In the genomic region with DNA sequence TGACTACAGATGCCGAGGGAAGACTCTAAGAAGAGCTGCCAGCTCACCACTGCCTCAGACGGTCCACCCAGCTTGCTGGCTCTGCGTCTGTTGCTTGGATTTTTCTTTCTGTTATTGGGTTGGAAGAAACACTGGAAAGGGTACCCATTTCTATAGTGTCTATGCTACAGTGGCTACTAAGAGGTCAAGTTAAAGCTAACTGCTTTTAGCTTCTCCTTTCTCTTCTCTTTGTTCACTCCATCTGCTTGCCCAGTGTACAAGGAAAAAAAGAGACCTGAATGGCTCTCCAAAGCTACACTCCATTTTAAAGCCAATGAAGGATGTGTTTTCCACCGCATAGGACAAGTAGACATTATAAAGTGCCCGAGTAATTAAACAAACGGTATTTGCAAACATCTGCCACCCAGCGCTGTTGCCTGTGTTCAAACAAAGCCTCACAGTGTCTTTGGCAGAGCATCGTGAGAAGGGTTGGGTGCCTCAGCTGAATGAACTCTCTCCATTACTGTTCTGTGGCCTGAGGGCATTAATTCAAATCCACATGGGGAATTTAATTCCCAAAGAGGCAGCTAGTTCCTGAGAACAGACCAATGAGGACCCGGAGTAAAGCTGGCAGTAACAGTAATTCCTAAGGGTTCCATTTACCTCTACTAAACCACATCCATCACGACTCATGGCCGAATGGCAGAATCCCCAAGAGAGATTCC, we compare ENCODE assay signal across 14 mouse cellular contexts.
A peak's percentile ranks its signal among the peaks of the same experiment; 100 is the strongest.
DNase-seq lines count a peak whose midpoint lies in the region; ATAC-seq lines count a peak whose summit lies in the region.
"Had no signal": no experiment of that assay in that cellular context is flagged by ENCODE, and none has a peak within 500 bp of the region (broad histone marks: within the 10 kb centered on the region; RNA-seq: fewer than 3 reads in every experiment).

No protein-coding gene starts in this region.

- no peak overlapping the region for H3K4me2 ChIP-seq in midbrain, embryonic 13.5 days (replicated peaks)
- no peak overlapping the region for H3K4me2 ChIP-seq in midbrain, embryonic 15.5 days
- no peak overlapping the region for H3K4me2 ChIP-seq in embryonic facial prominence, embryonic 14.5 days (ENCODE audit: low read depth, low read length)
- no peak overlapping the region for H3K4me2 ChIP-seq in hindbrain, embryonic 15.5 days
- H3K4me2 ChIP-seq in neural tube, embryonic 15.5 days: no peak overlapping the region
- H3K4me2 ChIP-seq in heart, embryonic 12.5 days: no peak overlapping the region
- H3K4me2 ChIP-seq: liver, embryonic 11.5 days had no signal

- H3K9ac ChIP-seq in midbrain, embryonic 13.5 days (replicated peaks): no peak overlapping the region
- no peak overlapping the region for H3K9ac ChIP-seq in midbrain, embryonic 15.5 days
- H3K9ac ChIP-seq in embryonic facial prominence, embryonic 14.5 days (ENCODE audit: low read depth, low read length): no peak overlapping the region
- H3K9ac ChIP-seq in hindbrain, embryonic 15.5 days: no peak overlapping the region
- no peak overlapping the region for H3K9ac ChIP-seq in neural tube, embryonic 15.5 days (replicated peaks)
- H3K9ac ChIP-seq in heart, embryonic 12.5 days: no peak overlapping the region

- H3K36me3 ChIP-seq in midbrain, embryonic 13.5 days: no peaks in the 10 kb centered on the region
- no peaks in the 10 kb centered on the region for H3K36me3 ChIP-seq in midbrain, embryonic 15.5 days (replicated peaks)
- H3K36me3 ChIP-seq in embryonic facial prominence, embryonic 14.5 days (ENCODE audit: control insufficient read depth, insufficient read depth, low read length): no peaks in the 10 kb centered on the region
- H3K36me3 ChIP-seq in hindbrain, embryonic 15.5 days: no peaks in the 10 kb centered on the region
- H3K36me3 ChIP-seq in neural tube, embryonic 15.5 days: no peaks in the 10 kb centered on the region
- H3K36me3 ChIP-seq in heart, embryonic 12.5 days: no peaks in the 10 kb centered on the region

- WGBS in midbrain, embryonic 13.5 days: 72% methylated on average over 11 of the region's 11 CpGs
- WGBS in midbrain, embryonic 15.5 days: 65% methylated on average over 11 of the region's 11 CpGs
- WGBS in embryonic facial prominence, embryonic 14.5 days: 64% methylated on average over 11 of the region's 11 CpGs
- 45% methylated on average over 11 of the region's 11 CpGs for WGBS in hindbrain, embryonic 15.5 days
- 29% methylated on average over 11 of the region's 11 CpGs for WGBS in neural tube, embryonic 15.5 days
- 84% methylated on average over 11 of the region's 11 CpGs for WGBS in heart, embryonic 12.5 days

- H3K4me3 ChIP-seq in midbrain, embryonic 13.5 days (replicated peaks): no peak overlapping the region
- H3K4me3 ChIP-seq in midbrain, embryonic 15.5 days: no peak overlapping the region
- H3K4me3 ChIP-seq in embryonic facial prominence, embryonic 14.5 days (ENCODE audit: low read depth, low read length): no peak overlapping the region
- H3K4me3 ChIP-seq in hindbrain, embryonic 15.5 days: no peak overlapping the region
- no peak overlapping the region for H3K4me3 ChIP-seq in neural tube, embryonic 15.5 days (replicated peaks)
- no peak overlapping the region for H3K4me3 ChIP-seq in heart, embryonic 12.5 days
- H3K4me3 ChIP-seq: gastrocnemius, adult 2 months had no signal

- H3K27me3 ChIP-seq in midbrain, embryonic 13.5 days: no peaks in the 10 kb centered on the region
- H3K27me3 ChIP-seq in midbrain, embryonic 15.5 days (replicated peaks): no peaks in the 10 kb centered on the region
- no peaks in the 10 kb centered on the region for H3K27me3 ChIP-seq in embryonic facial prominence, embryonic 14.5 days (replicated peaks; ENCODE audit: control insufficient read depth, insufficient read depth, low read length)
- no peaks in the 10 kb centered on the region for H3K27me3 ChIP-seq in hindbrain, embryonic 15.5 days
- H3K27me3 ChIP-seq in neural tube, embryonic 15.5 days (replicated peaks): no peaks in the 10 kb centered on the region
- no peaks in the 10 kb centered on the region for H3K27me3 ChIP-seq in heart, embryonic 12.5 days (replicated peaks)

- ATAC-seq in midbrain, embryonic 13.5 days: peak; percentile 8; the same call in 1 of the 2 replicates
- no peak for ATAC-seq in midbrain, embryonic 15.5 days (replicated peaks)
- ATAC-seq in embryonic facial prominence, embryonic 14.5 days (ENCODE audit: low read depth): no peak
- peak; percentile 65 for ATAC-seq in hindbrain, embryonic 15.5 days (ENCODE audit: low FRiP score, low read depth)
- ATAC-seq in neural tube, embryonic 15.5 days (ENCODE audit: low FRiP score): peak; percentile 77
- no peak for ATAC-seq in heart, embryonic 12.5 days (ENCODE audit: insufficient number of reproducible peaks, low FRiP score)
- ATAC-seq: intestine, embryonic 16.5 days had no signal

- peaks cover 20% of the 10 kb centered on the region for H3K4me1 ChIP-seq in midbrain, embryonic 13.5 days (replicated peaks)
- peaks cover 10% of the 10 kb centered on the region; the same call in 1 of the 2 replicates for H3K4me1 ChIP-seq in midbrain, embryonic 15.5 days
- H3K4me1 ChIP-seq in embryonic facial prominence, embryonic 14.5 days (ENCODE audit: control insufficient read depth, insufficient read depth, low read length): peaks cover 22% of the 10 kb centered on the region
- peaks cover 13% of the 10 kb centered on the region for H3K4me1 ChIP-seq in hindbrain, embryonic 15.5 days (replicated peaks)
- H3K4me1 ChIP-seq in neural tube, embryonic 15.5 days: peaks cover 27% of the 10 kb centered on the region
- H3K4me1 ChIP-seq in heart, embryonic 12.5 days (replicated peaks): peaks cover 19% of the 10 kb centered on the region

- peak; percentile 34 for DNase-seq in embryonic facial prominence, embryonic 14.5 days (ENCODE audit: low spot score)
- no peak for DNase-seq in ovary, adult 18-20 months (ENCODE audit: low spot score)
- DNase-seq: cerebellum, postnatal 14 days; gastrocnemius, adult 2 months; heart, postnatal 10 days; kidney, postnatal 36 days; thymus, adult 2 months had no signal

- no peak overlapping the region for H3K27ac ChIP-seq in midbrain, embryonic 13.5 days
- no peak overlapping the region for H3K27ac ChIP-seq in midbrain, embryonic 15.5 days
- H3K27ac ChIP-seq in embryonic facial prominence, embryonic 14.5 days (replicated peaks; ENCODE audit: low read depth, low read length): no peak overlapping the region
- no peak overlapping the region for H3K27ac ChIP-seq in hindbrain, embryonic 15.5 days (replicated peaks)
- no peak overlapping the region for H3K27ac ChIP-seq in neural tube, embryonic 15.5 days (replicated peaks)
- H3K27ac ChIP-seq in heart, embryonic 12.5 days (ENCODE audit: poor library complexity, severe bottlenecking): no peak overlapping the region
- H3K27ac ChIP-seq: gastrocnemius, adult 2 months had no signal

- no peaks in the 10 kb centered on the region for H3K9me3 ChIP-seq in midbrain, embryonic 13.5 days
- no peaks in the 10 kb centered on the region for H3K9me3 ChIP-seq in midbrain, embryonic 15.5 days
- no peaks in the 10 kb centered on the region for H3K9me3 ChIP-seq in embryonic facial prominence, embryonic 14.5 days (ENCODE audit: control insufficient read depth, low read length)
- no peaks in the 10 kb centered on the region for H3K9me3 ChIP-seq in hindbrain, embryonic 15.5 days
- no peaks in the 10 kb centered on the region for H3K9me3 ChIP-seq in neural tube, embryonic 15.5 days (replicated peaks)
- no peaks in the 10 kb centered on the region for H3K9me3 ChIP-seq in heart, embryonic 12.5 days (replicated peaks)

Comparison
In these comparisons a context has a peak if more than half of its experiments do, and no peak if none do; other contexts are left out.
1. ATAC-seq: peak in midbrain, embryonic 13.5 days (single experiment), hindbrain, embryonic 15.5 days (single experiment) and neural tube, embryonic 15.5 days (single experiment); none in midbrain, embryonic 15.5 days (single experiment), embryonic facial prominence, embryonic 14.5 days (single experiment) and heart, embryonic 12.5 days (single experiment).